In the genomic region with DNA sequence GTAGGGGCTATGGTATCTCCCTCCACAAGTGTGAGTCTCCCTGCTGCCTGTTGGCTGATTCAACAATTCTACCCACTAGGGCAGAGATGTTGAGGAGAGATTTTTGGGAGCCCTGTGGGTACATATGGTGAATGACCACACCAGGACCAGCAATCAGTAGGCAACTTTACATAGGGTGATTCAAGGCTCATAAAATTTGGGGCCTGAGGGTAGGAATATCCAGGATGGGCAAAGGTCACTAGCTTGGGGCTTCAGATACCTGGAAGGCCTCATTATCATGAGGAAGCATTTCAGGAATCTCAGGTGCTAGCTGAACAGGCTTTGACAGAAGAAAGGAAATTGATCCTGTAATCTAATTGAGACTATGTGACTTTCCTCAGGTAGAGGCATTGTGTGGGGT, we compare ENCODE assay signal across 31 mouse cellular contexts.
"Had no signal": no experiment of that assay in that cellular context is flagged by ENCODE, and none has a peak within 500 bp of the region (broad histone marks: within the 10 kb centered on the region; RNA-seq: fewer than 3 reads in every experiment).

No protein-coding gene starts in this region.

- DNase-seq: left cerebral cortex, postnatal 4 days; liver; liver, embryonic 13.5 days; liver, postnatal 0 days; lung, adult 18-20 months; lung, adult 2 months; lung, embryonic 14.5 days; lung, postnatal 10 days; lung, postnatal 14 days; lung, postnatal 36 days; midbrain, embryonic 14.5 days had no signal

- H3K27me3 ChIP-seq: limb, embryonic 12.5 days; limb, embryonic 13.5 days; limb, embryonic 15.5 days; liver, embryonic 12.5 days; liver, embryonic 13.5 days; liver, embryonic 15.5 days; lung, embryonic 15.5 days; megakaryocyte, embryonic 14.5 days; midbrain, embryonic 12.5 days; midbrain, embryonic 13.5 days; midbrain, embryonic 15.5 days; neural tube, embryonic 12.5 days had no signal

- H3K4me1 ChIP-seq: limb, embryonic 10.5 days; liver, embryonic 12.5 days; liver, embryonic 13.5 days; liver, embryonic 15.5 days; lung, embryonic 15.5 days; megakaryocyte, embryonic 14.5 days; midbrain, embryonic 10.5 days; midbrain, embryonic 13.5 days; midbrain, embryonic 15.5 days; neural tube, embryonic 12.5 days had no signal

- H3K36me3 ChIP-seq: limb, embryonic 10.5 days; limb, embryonic 12.5 days; limb, embryonic 13.5 days; limb, embryonic 15.5 days; liver, embryonic 12.5 days; liver, embryonic 13.5 days; liver, embryonic 15.5 days; lung, embryonic 15.5 days; midbrain, embryonic 10.5 days; midbrain, embryonic 12.5 days; midbrain, embryonic 13.5 days; midbrain, embryonic 15.5 days; neural tube, embryonic 12.5 days had no signal

- H3K4me2 ChIP-seq: limb, embryonic 12.5 days; limb, embryonic 13.5 days; limb, embryonic 15.5 days; liver, embryonic 11.5 days; liver, embryonic 12.5 days; liver, embryonic 13.5 days; liver, embryonic 15.5 days; lung, embryonic 14.5 days; lung, embryonic 15.5 days; midbrain, embryonic 11.5 days; midbrain, embryonic 12.5 days; midbrain, embryonic 13.5 days; midbrain, embryonic 15.5 days; neural tube, embryonic 12.5 days had no signal

- H3K9ac ChIP-seq: limb, embryonic 12.5 days; limb, embryonic 13.5 days; limb, embryonic 15.5 days; liver, embryonic 12.5 days; liver, embryonic 13.5 days; liver, embryonic 14.5 days; liver, embryonic 15.5 days; liver, postnatal 0 days; lung, embryonic 14.5 days; lung, embryonic 15.5 days; midbrain, embryonic 12.5 days; midbrain, embryonic 13.5 days; midbrain, embryonic 15.5 days; neural tube, embryonic 12.5 days had no signal

- H3K9me3 ChIP-seq: limb, embryonic 10.5 days; limb, embryonic 12.5 days; limb, embryonic 13.5 days; limb, embryonic 15.5 days; liver, embryonic 12.5 days; liver, embryonic 13.5 days; liver, embryonic 15.5 days; lung, embryonic 15.5 days; midbrain, embryonic 10.5 days; midbrain, embryonic 12.5 days; midbrain, embryonic 13.5 days; midbrain, embryonic 15.5 days; neural tube, embryonic 12.5 days had no signal

- H3K4me3 ChIP-seq: limb, embryonic 10.5 days; limb, embryonic 12.5 days; limb, embryonic 13.5 days; limb, embryonic 15.5 days; liver, embryonic 12.5 days; liver, embryonic 13.5 days; liver, embryonic 15.5 days; lung, embryonic 15.5 days; megakaryocyte, embryonic 14.5 days; midbrain, embryonic 10.5 days; midbrain, embryonic 12.5 days; midbrain, embryonic 13.5 days; midbrain, embryonic 15.5 days; myocyte; neural tube, embryonic 12.5 days had no signal

- H3K27ac ChIP-seq: limb, embryonic 10.5 days; limb, embryonic 12.5 days; limb, embryonic 13.5 days; limb, embryonic 15.5 days; liver, embryonic 12.5 days; liver, embryonic 13.5 days; liver, embryonic 14.5 days; liver, embryonic 15.5 days; lung, embryonic 15.5 days; macrophage; midbrain, embryonic 10.5 days; midbrain, embryonic 12.5 days; midbrain, embryonic 13.5 days; midbrain, embryonic 15.5 days; neural tube, embryonic 12.5 days had no signal

- ATAC-seq: liver, embryonic 12.5 days; liver, postnatal 0 days; lung, postnatal 0 days; midbrain, embryonic 13.5 days; midbrain, embryonic 15.5 days; midbrain, embryonic 16.5 days had no signal
